ENCODE assay signal across 8 mouse cellular contexts in the genomic region with DNA sequence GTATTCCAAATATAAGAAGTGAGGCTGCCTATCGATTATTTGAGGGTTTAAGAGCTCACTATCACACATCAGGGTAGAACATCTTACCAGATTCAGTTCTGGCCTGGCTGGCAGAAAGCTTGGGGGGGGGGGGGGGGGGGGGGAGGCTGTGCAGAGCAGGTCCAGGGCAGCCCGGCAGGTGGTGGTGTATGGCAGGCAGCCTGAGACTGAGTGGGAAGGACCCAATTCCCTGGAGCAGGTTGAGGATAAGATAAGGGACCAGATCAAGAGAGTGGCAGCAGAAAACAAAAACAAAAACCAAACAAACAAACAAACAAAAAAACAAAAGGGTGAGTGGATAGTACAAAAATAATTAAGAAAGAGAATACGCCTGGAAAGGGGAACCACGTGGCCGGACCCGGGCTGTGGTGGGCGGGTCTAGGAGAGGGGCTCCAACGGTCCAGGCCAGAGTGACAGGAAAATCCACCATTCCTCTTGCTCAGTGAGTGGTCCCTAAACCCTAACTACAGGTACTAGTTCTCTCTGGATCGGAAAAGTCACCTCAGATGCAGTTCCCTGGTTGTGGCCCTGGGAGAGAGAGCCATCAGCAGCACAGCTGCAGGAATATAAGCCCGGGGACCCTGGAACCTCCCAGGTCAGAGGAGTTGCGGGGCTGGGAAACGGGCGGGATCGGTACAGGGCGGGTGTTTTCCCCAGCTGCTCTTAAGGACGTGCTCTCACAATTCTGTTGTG.
DNase-seq lines count a peak whose midpoint lies in the region; ATAC-seq and TF ChIP-seq lines count a peak whose summit lies in the region.

No protein-coding gene starts in this region.

- no peak overlapping the region for H3K4me3 ChIP-seq in thymus, adult 2 months (ENCODE audit: control insufficient read depth, insufficient read depth, low read length)
- peak overlapping the region; percentile 49 for H3K4me3 ChIP-seq in hindbrain, embryonic 16.5 days (ENCODE audit: low read length)
- peak overlapping the region; percentile 52 for H3K4me3 ChIP-seq in midbrain, embryonic 10.5 days

- 22% methylated on average over 16 of the region's 16 CpGs for WGBS in thymus, adult 2 months
- WGBS in hindbrain, embryonic 16.5 days: 25% methylated on average over 16 of the region's 16 CpGs
- WGBS in midbrain, embryonic 10.5 days: 24% methylated on average over 16 of the region's 16 CpGs

- peak overlapping the region; percentile 56 for H3K9ac ChIP-seq in hindbrain, embryonic 16.5 days (ENCODE audit: low read depth, low read length)

- H3K27ac ChIP-seq in thymus, adult 2 months (ENCODE audit: control insufficient read depth, insufficient read depth, low read length): no peak overlapping the region
- no peak overlapping the region for H3K27ac ChIP-seq in hindbrain, embryonic 16.5 days (ENCODE audit: low read depth, low read length)
- H3K27ac ChIP-seq in midbrain, embryonic 10.5 days (replicated peaks): peak overlapping the region; percentile 74

- H3K4me1 ChIP-seq in thymus, adult 2 months (replicated peaks; ENCODE audit: control insufficient read depth, insufficient read depth, low read length): no peaks in the 10 kb centered on the region
- H3K4me1 ChIP-seq in hindbrain, embryonic 16.5 days (ENCODE audit: control insufficient read depth, insufficient read depth, low read depth, low read length): no peaks in the 10 kb centered on the region
- H3K4me1 ChIP-seq in midbrain, embryonic 10.5 days: no peaks in the 10 kb centered on the region

- H3K27me3 ChIP-seq in thymus, adult 2 months (ENCODE audit: control insufficient read depth, insufficient read depth, low read length): no peaks in the 10 kb centered on the region
- H3K27me3 ChIP-seq in hindbrain, embryonic 16.5 days (replicated peaks; ENCODE audit: control insufficient read depth, insufficient read depth, low read length): no peaks in the 10 kb centered on the region
- H3K27me3 ChIP-seq in midbrain, embryonic 10.5 days (ENCODE audit: low read depth, poor library complexity, severe bottlenecking): no peaks in the 10 kb centered on the region

- no peak for TF ChIP-seq CTCF in thymus, adult 2 months (IDR thresholded peaks at IDR 0.05; ENCODE audit: borderline replicate concordance, control insufficient read depth, extremely low read depth, insufficient read depth, low read length, poor library complexity)

- H3K9me3 ChIP-seq in hindbrain, embryonic 16.5 days (ENCODE audit: control insufficient read depth, low read length): no peaks in the 10 kb centered on the region
- no peaks in the 10 kb centered on the region; the same call in 1 of the 2 replicates for H3K9me3 ChIP-seq in midbrain, embryonic 10.5 days (replicated peaks)

- ATAC-seq in hindbrain, embryonic 16.5 days: peak; percentile 98

- no peak for TF ChIP-seq POLR2A in thymus, adult 2 months (IDR thresholded peaks at IDR 0.05; ENCODE audit: control insufficient read depth, extremely low read depth, insufficient read depth, low read length, poor library complexity)

- H3K4me2 ChIP-seq in hindbrain, embryonic 16.5 days (ENCODE audit: low read length): peak overlapping the region; percentile 57

- peak; percentile 12 to 30 for DNase-seq in cerebellum, postnatal 14 days
- DNase-seq in cerebellum, adult 18-20 months: no peak
- peak; percentile 1 for DNase-seq in thymus, adult 2 months
- DNase-seq in thymus, postnatal 10 days (ENCODE audit: low spot score in 2 of 2): no peak
- peak; percentile 44 for DNase-seq in midbrain, embryonic 10.5 days (ENCODE audit: low spot score)
- DNase-seq in thymus, postnatal 36 days: no peak
- no peak for DNase-seq in lung, postnatal 4 days

- no peaks in the 10 kb centered on the region for H3K36me3 ChIP-seq in thymus, adult 2 months (ENCODE audit: control insufficient read depth, insufficient read depth, low read length)
- no peaks in the 10 kb centered on the region for H3K36me3 ChIP-seq in hindbrain, embryonic 16.5 days (ENCODE audit: control insufficient read depth, insufficient read depth, low read length)
- no peaks in the 10 kb centered on the region for H3K36me3 ChIP-seq in midbrain, embryonic 10.5 days

Comparison
In these comparisons a context has a peak if more than half of its experiments do, and no peak if none do; other contexts are left out.
1. DNase-seq: peak in cerebellum, postnatal 14 days (2 of 2), thymus, adult 2 months (single experiment) and midbrain, embryonic 10.5 days (single experiment); none in cerebellum, adult 18-20 months (0 of 2), thymus, postnatal 10 days (0 of 2), thymus, postnatal 36 days (0 of 2) and lung, postnatal 4 days (0 of 2).